In genomic region chr17:27511865-27512618, GRCm38 (mm10) we compare ENCODE assay signal across 8 mouse cellular contexts. TPM values are rescaled to one million over a fixed set of nuclear protein-coding genes. Genes with fewer than 3 reads are reported as not detected.
DNase-seq lines count a peak whose midpoint lies in the region; ATAC-seq and TF ChIP-seq lines count a peak whose summit lies in the region.

No protein-coding gene starts in this region.

- H3K9ac ChIP-seq in kidney, embryonic 15.5 days, result peak overlapping the region; percentile 47
- peak overlapping the region; percentile 13; the same call in 1 of the 2 replicates for H3K9ac ChIP-seq in embryonic facial prominence, embryonic 15.5 days
- peak overlapping the region; percentile 54 for H3K9ac ChIP-seq in limb, embryonic 14.5 days (ENCODE audit: low read depth, low read length, severe bottlenecking)

- no peaks in the 10 kb centered on the region for H3K36me3 ChIP-seq in kidney, embryonic 15.5 days
- no peaks in the 10 kb centered on the region for H3K36me3 ChIP-seq in kidney, adult 2 months (ENCODE audit: control insufficient read depth, insufficient read depth, low read length)
- no peaks in the 10 kb centered on the region for H3K36me3 ChIP-seq in embryonic facial prominence, embryonic 15.5 days
- no peaks in the 10 kb centered on the region for H3K36me3 ChIP-seq in limb, embryonic 14.5 days (ENCODE audit: control insufficient read depth, insufficient read depth, low read length)

- peaks cover 93% of the 10 kb centered on the region for H3K27me3 ChIP-seq in kidney, embryonic 15.5 days
- peaks cover 5% of the 10 kb centered on the region for H3K27me3 ChIP-seq in kidney, adult 2 months (replicated peaks; ENCODE audit: control insufficient read depth, insufficient read depth, low read length)
- H3K27me3 ChIP-seq in embryonic facial prominence, embryonic 15.5 days, result peaks cover 74% of the 10 kb centered on the region
- H3K27me3 ChIP-seq in limb, embryonic 14.5 days (ENCODE audit: control insufficient read depth, insufficient read depth, low read length), result peaks cover 59% of the 10 kb centered on the region

- H3K27ac ChIP-seq in kidney, embryonic 15.5 days, result no peak overlapping the region
- no peak overlapping the region for H3K27ac ChIP-seq in kidney, adult 2 months (ENCODE audit: insufficient read depth, low read depth, low read length)
- H3K27ac ChIP-seq in brown adipose tissue, adult 24 weeks (replicated peaks; ENCODE audit: low read depth, low read length), result no peak overlapping the region
- no peak overlapping the region for H3K27ac ChIP-seq in embryonic facial prominence, embryonic 15.5 days (replicated peaks)
- no peak overlapping the region for H3K27ac ChIP-seq in limb, embryonic 14.5 days (replicated peaks; ENCODE audit: low read depth, low read length)

- 2% methylated on average over 61 of the region's 64 CpGs for WGBS in kidney, embryonic 15.5 days
- WGBS in kidney, adult 2 months, result 6% methylated on average over 63 of the region's 64 CpGs
- 1% methylated on average over 62 of the region's 64 CpGs for WGBS in embryonic facial prominence, embryonic 15.5 days
- under 1% methylated on average over 42 of the region's 64 CpGs for WGBS in limb, embryonic 14.5 days

- no peak for TF ChIP-seq POLR2A in kidney, adult 2 months (IDR thresholded peaks at IDR 0.05; ENCODE audit: low read depth, low read length)
- TF ChIP-seq POLR2A in limb, embryonic 14.5 days (IDR thresholded peaks at IDR 0.05; ENCODE audit: borderline replicate concordance, extremely low read depth, insufficient read depth, insufficient read length), result no peak

- no peaks in the 10 kb centered on the region for H3K9me3 ChIP-seq in kidney, embryonic 15.5 days (replicated peaks)
- no peaks in the 10 kb centered on the region for H3K9me3 ChIP-seq in embryonic facial prominence, embryonic 15.5 days (replicated peaks)
- H3K9me3 ChIP-seq in limb, embryonic 14.5 days (ENCODE audit: control insufficient read depth, low read length), result no peaks in the 10 kb centered on the region

- peaks cover 39% of the 10 kb centered on the region for H3K4me1 ChIP-seq in kidney, embryonic 15.5 days
- no peaks in the 10 kb centered on the region for H3K4me1 ChIP-seq in kidney, adult 2 months (ENCODE audit: control insufficient read depth, insufficient read depth, low read length)
- no peaks in the 10 kb centered on the region for H3K4me1 ChIP-seq in brown adipose tissue, adult 24 weeks (ENCODE audit: control insufficient read depth, insufficient read depth, insufficient read length, low read length)
- H3K4me1 ChIP-seq in embryonic facial prominence, embryonic 15.5 days, result peaks cover 23% of the 10 kb centered on the region
- peaks cover 11% of the 10 kb centered on the region; the same call in 1 of the 2 replicates for H3K4me1 ChIP-seq in limb, embryonic 14.5 days (ENCODE audit: control insufficient read depth, insufficient read depth, low read length)

- 0 out of 2 replicates have a peak, but pooled peaks have one; percentile 5 for ATAC-seq in kidney, embryonic 15.5 days (replicated peaks; ENCODE audit: low FRiP score)
- ATAC-seq in embryonic facial prominence, embryonic 15.5 days (ENCODE audit: insufficient number of reproducible peaks, low FRiP score, low TSS enrichment, low read depth), result no peak
- no peak for ATAC-seq in limb, embryonic 14.5 days (ENCODE audit: low FRiP score, low read depth)

- no peak for DNase-seq in kidney, adult 2 months
- no peak for DNase-seq in limb, embryonic 14.5 days (ENCODE audit: low spot score)
- peak; percentile 56 for DNase-seq in right cerebral cortex, postnatal 25 days
- no peak for DNase-seq in gastrocnemius, postnatal 25 days
- DNase-seq in lung, postnatal 10 days, result no peak

- H3K4me3 ChIP-seq in kidney, embryonic 15.5 days (replicated peaks), result peak overlapping the region; percentile 60
- no peak overlapping the region for H3K4me3 ChIP-seq in kidney, adult 2 months (ENCODE audit: insufficient read depth, low read depth, low read length)
- H3K4me3 ChIP-seq in brown adipose tissue, adult 24 weeks (ENCODE audit: insufficient read depth, low read depth, low read length), result peak overlapping the region; percentile 44; the same call in 1 of the 2 replicates
- peak overlapping the region; percentile 56 for H3K4me3 ChIP-seq in embryonic facial prominence, embryonic 15.5 days (replicated peaks)
- peak overlapping the region; percentile 55 for H3K4me3 ChIP-seq in limb, embryonic 14.5 days (replicated peaks; ENCODE audit: low read length)

- TF ChIP-seq CTCF in kidney, adult 2 months (conservative IDR thresholded peaks at IDR 0.05; ENCODE audit: insufficient read depth, insufficient read length, low read depth, low read length), result no peak

- H3K4me2 ChIP-seq in kidney, embryonic 15.5 days, result peak overlapping the region; percentile 100
- H3K4me2 ChIP-seq in embryonic facial prominence, embryonic 15.5 days (replicated peaks), result peak overlapping the region; percentile 100
- H3K4me2 ChIP-seq in limb, embryonic 14.5 days (replicated peaks; ENCODE audit: low read depth, low read length, severe bottlenecking), result peak overlapping the region; percentile 99

RNA-seq across cellular contexts. Expression of gene Grm4, which starts 9.2 kb away (rescaled TPM):
- polyA plus RNA-seq in kidney, embryonic 15.5 days (2015; fragmentation: Nextera tagmentation; extraction: Ambion mirVana), result 1.0 and 1.2 TPM in 2 replicates
- 0.02 and 0.03 TPM in 2 replicates for polyA plus RNA-seq in kidney, adult 2 months (2012; rRNA removed)
- not detected in 2 replicates for polyA plus RNA-seq in brown adipose tissue, adult 24 weeks (2012; ENCODE audit: insufficient read depth, insufficient read length, missing spikeins)
- 0.72 and 0.85 TPM in 2 replicates for polyA plus RNA-seq in embryonic facial prominence, embryonic 15.5 days (2015; fragmentation: Nextera tagmentation; extraction: Ambion mirVana)
- 1.6 and 2.2 TPM in 2 replicates for polyA plus RNA-seq in limb, embryonic 14.5 days (2012; rRNA removed)
- 0.75 and 1.0 TPM in 2 replicates for polyA plus RNA-seq in limb, embryonic 14.5 days (2014; fragmentation: Nextera tagmentation; extraction: Ambion mirVana)
- under 1 TPM; 0.08 to 0.24 TPM for total RNA-seq in gastrocnemius, postnatal 25 days (2021)

RNA-seq across cellular contexts. Expression of gene Hmga1, which starts 44.3 kb away (rescaled TPM):
- polyA plus RNA-seq in kidney, embryonic 15.5 days (2015; fragmentation: Nextera tagmentation; extraction: Ambion mirVana), result 250 and 269 TPM in 2 replicates
- polyA plus RNA-seq in kidney, adult 2 months (2012; rRNA removed), result 37.4 and 38.9 TPM in 2 replicates
- polyA plus RNA-seq in brown adipose tissue, adult 24 weeks (2012; ENCODE audit: insufficient read depth, insufficient read length, missing spikeins), result 10.2 TPM in 1 of 2 replicates, not detected in the other
- 185 and 195 TPM in 2 replicates for polyA plus RNA-seq in embryonic facial prominence, embryonic 15.5 days (2015; fragmentation: Nextera tagmentation; extraction: Ambion mirVana)
- polyA plus RNA-seq in limb, embryonic 14.5 days (2012; rRNA removed), result 196 and 250 TPM in 2 replicates
- polyA plus RNA-seq in limb, embryonic 14.5 days (2014; fragmentation: Nextera tagmentation; extraction: Ambion mirVana), result 227 and 235 TPM in 2 replicates
- 10 to 100 TPM; 24.6 to 24.7 TPM for total RNA-seq in gastrocnemius, postnatal 25 days (2021)

RNA-seq across cellular contexts. Expression of gene AI413582, which starts 53.5 kb away (rescaled TPM):
- polyA plus RNA-seq in kidney, embryonic 15.5 days (2015; fragmentation: Nextera tagmentation; extraction: Ambion mirVana), result 14.1 and 17.3 TPM in 2 replicates
- polyA plus RNA-seq in kidney, adult 2 months (2012; rRNA removed), result 41.7 and 55.7 TPM in 2 replicates
- polyA plus RNA-seq in brown adipose tissue, adult 24 weeks (2012; ENCODE audit: insufficient read depth, insufficient read length, missing spikeins), result 11.1 and 15.6 TPM in 2 replicates
- polyA plus RNA-seq in embryonic facial prominence, embryonic 15.5 days (2015; fragmentation: Nextera tagmentation; extraction: Ambion mirVana), result 32.5 and 35.3 TPM in 2 replicates
- 24.1 and 28.0 TPM in 2 replicates for polyA plus RNA-seq in limb, embryonic 14.5 days (2012; rRNA removed)
- 31.4 and 31.9 TPM in 2 replicates for polyA plus RNA-seq in limb, embryonic 14.5 days (2014; fragmentation: Nextera tagmentation; extraction: Ambion mirVana)
- total RNA-seq in gastrocnemius, postnatal 25 days (2021), result 1 to 10 TPM; 2.5 to 2.9 TPM
